In genomic region chr8:124339742-124340141, GRCm38 (mm10) we compare ENCODE assay signal across 24 mouse cellular contexts.
DNase-seq lines count a peak whose midpoint lies in the region; ATAC-seq and TF ChIP-seq lines count a peak whose summit lies in the region.
"Had no signal": no experiment of that assay in that cellular context is flagged by ENCODE, and none has a peak within 500 bp of the region (broad histone marks: within the 10 kb centered on the region; RNA-seq: fewer than 3 reads in every experiment).

No protein-coding gene starts in this region.

- no peak overlapping the region for H3K4me3 ChIP-seq in kidney, embryonic 16.5 days (ENCODE audit: low read length)
- H3K4me3 ChIP-seq in midbrain, embryonic 13.5 days (replicated peaks): no peak overlapping the region
- H3K4me3 ChIP-seq in midbrain, embryonic 15.5 days: no peak overlapping the region
- H3K4me3 ChIP-seq in midbrain, postnatal 0 days (ENCODE audit: low read depth, low read length): no peak overlapping the region
- H3K4me3 ChIP-seq: embryonic facial prominence, embryonic 12.5 days; embryonic facial prominence, embryonic 15.5 days; hindbrain, embryonic 12.5 days; hindbrain, embryonic 15.5 days had no signal

- 0 out of 2 replicates have a peak overlapping the region, but pooled peaks have one; percentile 63 for H3K27ac ChIP-seq in kidney, embryonic 16.5 days (ENCODE audit: low read length)
- H3K27ac ChIP-seq in midbrain, embryonic 13.5 days: no peak overlapping the region
- H3K27ac ChIP-seq in midbrain, embryonic 15.5 days: no peak overlapping the region
- no peak overlapping the region for H3K27ac ChIP-seq in midbrain, postnatal 0 days (ENCODE audit: low read depth, low read length)
- H3K27ac ChIP-seq: embryonic facial prominence, embryonic 12.5 days; embryonic facial prominence, embryonic 15.5 days had no signal

- peak; percentile 34 for DNase-seq in adrenal gland, adult 2 months
- no peak for DNase-seq in adrenal gland, adult (ENCODE audit: inconsistent age in 2 of 2, low spot score in 1 of 2)
- no peak for DNase-seq in kidney, adult 9 months
- no peak for DNase-seq in midbrain, postnatal 0 days (ENCODE audit: low spot score)
- DNase-seq: adrenal gland, postnatal 10 days; B cell, adult 2 months; cerebellum, adult 18-20 months; cerebellum, adult 9-10 months; cerebellum, postnatal 25 days; forebrain, postnatal 0 days; gastrocnemius, postnatal 10 days; gastrocnemius, postnatal 36 days; heart, adult 11 months had no signal

- 0 out of 2 replicates have a peak, but pooled peaks have one; percentile 2 for TF ChIP-seq CTCF in midbrain, postnatal 0 days (IDR thresholded peaks at IDR 0.05)

- H3K9ac ChIP-seq in kidney, embryonic 16.5 days (replicated peaks; ENCODE audit: low read length): 0 out of 2 replicates have a peak overlapping the region, but pooled peaks have one; percentile 12
- H3K9ac ChIP-seq in midbrain, embryonic 13.5 days (replicated peaks): 0 out of 2 replicates have a peak overlapping the region, but pooled peaks have one; percentile 3
- no peak overlapping the region for H3K9ac ChIP-seq in midbrain, embryonic 15.5 days
- H3K9ac ChIP-seq in midbrain, postnatal 0 days (replicated peaks; ENCODE audit: low read length, poor library complexity, severe bottlenecking): no peak overlapping the region
- H3K9ac ChIP-seq: embryonic facial prominence, embryonic 12.5 days; embryonic facial prominence, embryonic 15.5 days; forebrain, postnatal 0 days; hindbrain, embryonic 12.5 days; hindbrain, embryonic 15.5 days had no signal

- ATAC-seq in kidney, embryonic 16.5 days (ENCODE audit: low FRiP score, low TSS enrichment): 0 out of 2 replicates have a peak, but pooled peaks have one; percentile 2
- ATAC-seq in midbrain, embryonic 13.5 days: no peak
- ATAC-seq in midbrain, embryonic 15.5 days (replicated peaks): no peak
- no peak for ATAC-seq in midbrain, postnatal 0 days (ENCODE audit: low FRiP score)
- ATAC-seq in megakaryocyte, adult 5-6 weeks (ENCODE audit: poor library complexity, severe bottlenecking): no peak
- ATAC-seq: CD4-positive, CD25-positive, alpha-beta regulatory T cell, adult 4 months; forebrain, embryonic 14.5 days; forebrain, postnatal 0 days had no signal

- no peaks in the 10 kb centered on the region for H3K9me3 ChIP-seq in kidney, embryonic 16.5 days (ENCODE audit: low read length)
- no peaks in the 10 kb centered on the region for H3K9me3 ChIP-seq in midbrain, embryonic 13.5 days
- H3K9me3 ChIP-seq in midbrain, embryonic 15.5 days: no peaks in the 10 kb centered on the region
- no peaks in the 10 kb centered on the region for H3K9me3 ChIP-seq in midbrain, postnatal 0 days (ENCODE audit: low read length)
- H3K9me3 ChIP-seq: embryonic facial prominence, embryonic 12.5 days; embryonic facial prominence, embryonic 15.5 days; hindbrain, embryonic 12.5 days; hindbrain, embryonic 15.5 days had no signal

- WGBS in kidney, embryonic 16.5 days: 66% methylated on average over 3 of the region's 3 CpGs
- 83% methylated on average over 3 of the region's 3 CpGs for WGBS in midbrain, embryonic 13.5 days
- 85% methylated on average over 3 of the region's 3 CpGs for WGBS in midbrain, embryonic 15.5 days
- 84% methylated on average over 3 of the region's 3 CpGs for WGBS in midbrain, postnatal 0 days

- no peaks in the 10 kb centered on the region for H3K27me3 ChIP-seq in kidney, embryonic 16.5 days (ENCODE audit: insufficient read depth, low read length)
- no peaks in the 10 kb centered on the region for H3K27me3 ChIP-seq in midbrain, embryonic 13.5 days
- H3K27me3 ChIP-seq in midbrain, embryonic 15.5 days (replicated peaks): no peaks in the 10 kb centered on the region
- H3K27me3 ChIP-seq in midbrain, postnatal 0 days (ENCODE audit: insufficient read depth, low read length): no peaks in the 10 kb centered on the region
- H3K27me3 ChIP-seq: embryonic facial prominence, embryonic 12.5 days; embryonic facial prominence, embryonic 15.5 days; hindbrain, embryonic 12.5 days; hindbrain, embryonic 15.5 days had no signal

- peaks cover 17% of the 10 kb centered on the region for H3K4me1 ChIP-seq in kidney, embryonic 16.5 days (ENCODE audit: insufficient read depth, low read length)
- peaks cover 12% of the 10 kb centered on the region for H3K4me1 ChIP-seq in midbrain, embryonic 13.5 days (replicated peaks)
- H3K4me1 ChIP-seq in midbrain, embryonic 15.5 days: 0 out of 2 replicates have a peak, but pooled peaks cover 3% of the 10 kb centered on the region
- H3K4me1 ChIP-seq in midbrain, postnatal 0 days (ENCODE audit: insufficient read depth, low read length): no peaks in the 10 kb centered on the region; the same call in 1 of the 2 replicates
- H3K4me1 ChIP-seq: hindbrain, embryonic 15.5 days had no signal

- H3K36me3 ChIP-seq in kidney, embryonic 16.5 days (ENCODE audit: insufficient read depth, low read length): peaks cover 39% of the 10 kb centered on the region
- H3K36me3 ChIP-seq in midbrain, embryonic 13.5 days: peaks cover 98% of the 10 kb centered on the region
- peaks cover 43% of the 10 kb centered on the region; the same call in 1 of the 2 replicates for H3K36me3 ChIP-seq in midbrain, embryonic 15.5 days (replicated peaks)
- peaks cover 82% of the 10 kb centered on the region for H3K36me3 ChIP-seq in midbrain, postnatal 0 days (ENCODE audit: insufficient read depth, low read length)

- H3K4me2 ChIP-seq in kidney, embryonic 16.5 days (replicated peaks; ENCODE audit: low read depth, low read length): no peak overlapping the region
- no peak overlapping the region for H3K4me2 ChIP-seq in midbrain, embryonic 13.5 days (replicated peaks)
- no peak overlapping the region for H3K4me2 ChIP-seq in midbrain, embryonic 15.5 days
- no peak overlapping the region for H3K4me2 ChIP-seq in midbrain, postnatal 0 days (ENCODE audit: low read depth, low read length, poor library complexity, severe bottlenecking)
- H3K4me2 ChIP-seq: embryonic facial prominence, embryonic 12.5 days; embryonic facial prominence, embryonic 15.5 days; heart, embryonic 11.5 days; hindbrain, embryonic 12.5 days; hindbrain, embryonic 15.5 days had no signal

Comparison
In these comparisons a context has a peak if more than half of its experiments do, and no peak if none do; other contexts are left out.
1. H3K9ac ChIP-seq: peak in kidney, embryonic 16.5 days (single experiment) and midbrain, embryonic 13.5 days (single experiment); none in midbrain, embryonic 15.5 days (single experiment) and midbrain, postnatal 0 days (single experiment).